ENCODE assay signal across 24 mouse cellular contexts in genomic region chr4:153688441-153688840, GRCm38 (mm10).
"Had no signal": no experiment of that assay in that cellular context is flagged by ENCODE, and none has a peak within 500 bp of the region (broad histone marks: within the 10 kb centered on the region; RNA-seq: fewer than 3 reads in every experiment).

No protein-coding gene starts in this region.

- H3K4me2 ChIP-seq: heart, embryonic 12.5 days; hindbrain, embryonic 14.5 days; intestine, embryonic 15.5 days; limb, embryonic 12.5 days; liver, embryonic 11.5 days; liver, embryonic 13.5 days; liver, embryonic 15.5 days had no signal

- H3K4me3 ChIP-seq: heart, adult 2 months; heart, embryonic 12.5 days; intestine, embryonic 15.5 days; limb, embryonic 12.5 days; liver, embryonic 13.5 days; liver, embryonic 15.5 days had no signal

- DNase-seq: gastrocnemius, postnatal 14 days; gastrocnemius, postnatal 36 days; heart, adult 11 months; heart, adult 2 months; heart, postnatal 10 days; heart, postnatal 4 days; kidney, adult 18-20 months; kidney, adult 8-10 months; kidney, postnatal 10 days; kidney, postnatal 25 days; layer of hippocampus, adult 9-11 months; layer of hippocampus, postnatal 36 days; left cerebral cortex, postnatal 4 days; liver; liver, embryonic 13.5 days had no signal

- H3K9ac ChIP-seq: heart, embryonic 12.5 days; hindbrain, embryonic 14.5 days; intestine, embryonic 15.5 days; limb, embryonic 12.5 days; liver, embryonic 13.5 days; liver, embryonic 15.5 days had no signal

- ATAC-seq: hindbrain, embryonic 16.5 days; inflammation-experienced regulatory T-cells, adult 6 months; intestine, embryonic 15.5 days; intestine, postnatal 0 days had no signal

- H3K27me3 ChIP-seq: heart, embryonic 12.5 days; intestine, embryonic 15.5 days; limb, embryonic 12.5 days; liver, embryonic 13.5 days; liver, embryonic 15.5 days had no signal

- H3K36me3 ChIP-seq: heart, embryonic 12.5 days; intestine, embryonic 15.5 days; limb, embryonic 12.5 days; liver, embryonic 13.5 days; liver, embryonic 15.5 days had no signal

- H3K27ac ChIP-seq: heart, adult 2 months; hindbrain, embryonic 14.5 days; intestine, embryonic 15.5 days; limb, embryonic 12.5 days; liver, embryonic 13.5 days; liver, embryonic 15.5 days had no signal

- H3K9me3 ChIP-seq: heart, embryonic 12.5 days; intestine, embryonic 15.5 days; limb, embryonic 12.5 days; liver, embryonic 13.5 days; liver, embryonic 15.5 days had no signal

- H3K4me1 ChIP-seq: heart, embryonic 12.5 days; intestine, embryonic 15.5 days; limb, embryonic 12.5 days; liver, embryonic 13.5 days; liver, embryonic 15.5 days had no signal
